Mouse (Mus musculus) cortical plate, adult 2 months (tissue): ENCODE data around the gene Pde4dip.

ENCODE experiments used
- CTCF ChIP-seq: fragments of 200-500 bp; IDR thresholded peaks from 2 replicates; pipeline ENCODE4 v1.5.1; 2011; ENCODE audit warnings: mild to moderate bottlenecking, control low read depth, low read length; ENCODE audit not compliant: insufficient read depth; ENCODE audit errors: extremely low read depth
- POLR2A ChIP-seq: fragments of 200-500 bp; IDR thresholded peaks from 2 replicates; pipeline ENCODE4 v1.6.1; 2011; ENCODE audit warnings: mild to moderate bottlenecking, low read length, control low read depth; ENCODE audit not compliant: insufficient read depth; ENCODE audit errors: extremely low read depth

DNA sequence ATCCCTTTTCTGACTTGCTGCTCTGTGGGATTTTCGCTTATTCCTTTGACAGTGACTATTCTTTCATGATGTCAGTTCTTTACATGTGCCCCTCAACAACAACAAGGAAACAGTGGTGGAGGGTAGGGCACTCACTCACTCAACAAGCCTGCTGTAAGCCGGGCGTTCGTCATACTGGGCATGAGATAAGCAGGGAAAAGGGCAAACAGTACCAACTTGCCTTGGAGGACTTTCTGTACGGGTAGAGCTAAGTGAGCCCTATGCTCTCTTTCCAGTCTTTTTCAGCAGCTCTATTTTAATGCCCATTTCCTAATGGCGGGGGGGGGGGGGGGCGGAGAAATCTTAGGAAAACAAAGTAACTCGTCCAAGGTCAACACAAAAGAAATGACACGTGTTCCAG, 246.5 kb downstream of the Pde4dip start:
- TF ChIP-seq POLR2A (no peak), CTCF (no peak)
